Mouse (Mus musculus): ENCODE data around the gene Cd160. TPM values are rescaled to one million over a fixed set of nuclear protein-coding genes. Genes with fewer than 3 reads are reported as not detected.

Gene Cd160
- polyA plus RNA-seq (2015; fragmentation: Nextera tagmentation; extraction: Ambion mirVana) = 1.2 and 2.6 TPM in 2 replicates

GRCm38 (mm10) chr3:96828984-96829383, at the start of gene Cd160, which contains the start of gene Pdzk1:
TSS of gene Cd160 (minus strand) at chr3:96829351.
TSS of gene Pdzk1 (plus strand) at chr3:96829284.

Other genes with a start within 250 kb of the Cd160 start
- 23.0 and 30.8 TPM in 2 replicates for gene Polr3gl, start 235.2 kb downstream of the Cd160 start, polyA plus RNA-seq (2015; fragmentation: Nextera tagmentation; extraction: Ambion mirVana)
- gene Ankrd34a, start 232.7 kb downstream of the Cd160 start, polyA plus RNA-seq (2015; fragmentation: Nextera tagmentation; extraction: Ambion mirVana) = 0.36 and 0.44 TPM in 2 replicates
- 2.2 and 2.4 TPM in 2 replicates for gene Lix1l, start 228.2 kb downstream of the Cd160 start, polyA plus RNA-seq (2015; fragmentation: Nextera tagmentation; extraction: Ambion mirVana)
- 106 and 114 TPM in 2 replicates for gene Rbm8a, start 199.4 kb downstream of the Cd160 start, polyA plus RNA-seq (2015; fragmentation: Nextera tagmentation; extraction: Ambion mirVana)
- 25.6 and 26.8 TPM in 2 replicates for gene Pex11b, start 194.0 kb downstream of the Cd160 start, polyA plus RNA-seq (2015; fragmentation: Nextera tagmentation; extraction: Ambion mirVana)
- 0.04 TPM in 2 replicates for gene Gm42957, start 193.9 kb downstream of the Cd160 start, polyA plus RNA-seq (2015; fragmentation: Nextera tagmentation; extraction: Ambion mirVana)
- 0.18 and 0.36 TPM in 2 replicates for gene Itga10, start 183.8 kb downstream of the Cd160 start, polyA plus RNA-seq (2015; fragmentation: Nextera tagmentation; extraction: Ambion mirVana)
- 0.40 and 0.49 TPM in 2 replicates for gene Ankrd35, start 159.2 kb downstream of the Cd160 start, polyA plus RNA-seq (2015; fragmentation: Nextera tagmentation; extraction: Ambion mirVana)
- 13.2 and 18.1 TPM in 2 replicates for gene Pias3, start 133.0 kb downstream of the Cd160 start, polyA plus RNA-seq (2015; fragmentation: Nextera tagmentation; extraction: Ambion mirVana)
- 1.6 and 2.9 TPM in 2 replicates for gene Nudt17, start 120.8 kb downstream of the Cd160 start, polyA plus RNA-seq (2015; fragmentation: Nextera tagmentation; extraction: Ambion mirVana)
- 21.1 and 22.0 TPM in 2 replicates for gene Polr3c, start 101.7 kb downstream of the Cd160 start, polyA plus RNA-seq (2015; fragmentation: Nextera tagmentation; extraction: Ambion mirVana)
- gene Rnf115, start 101.7 kb downstream of the Cd160 start, polyA plus RNA-seq (2015; fragmentation: Nextera tagmentation; extraction: Ambion mirVana) = 30.7 and 36.5 TPM in 2 replicates
- not detected in 2 replicates for gene Pdzk1, start 67 bp downstream of the Cd160 start, polyA plus RNA-seq (2015; fragmentation: Nextera tagmentation; extraction: Ambion mirVana)
- gene Gja5, start 75.3 kb upstream of the Cd160 start, polyA plus RNA-seq (2015; fragmentation: Nextera tagmentation; extraction: Ambion mirVana) = 2.9 and 3.7 TPM in 2 replicates
- 19.4 and 20.3 TPM in 2 replicates for gene Gpr89, start 76.0 kb upstream of the Cd160 start, polyA plus RNA-seq (2015; fragmentation: Nextera tagmentation; extraction: Ambion mirVana)
- gene Gja8, start 96.7 kb upstream of the Cd160 start, polyA plus RNA-seq (2015; fragmentation: Nextera tagmentation; extraction: Ambion mirVana) = not detected in 2 replicates

Measured in spleen, postnatal 0 days (tissue).